Mouse (Mus musculus): ENCODE measurements around the gene Taf1d. TPM values are rescaled to one million over a fixed set of nuclear protein-coding genes. Genes with fewer than 3 reads are reported as not detected.
"Not testable (repeated sequence)": the region's sequence is repeated elsewhere in the genome, so short reads cannot be mapped to it uniquely, and the experiment has no call there.

The Taf1d gene
- polyA plus RNA-seq, 1 experiment from 2014 or later = 64.8 TPM

DNA sequence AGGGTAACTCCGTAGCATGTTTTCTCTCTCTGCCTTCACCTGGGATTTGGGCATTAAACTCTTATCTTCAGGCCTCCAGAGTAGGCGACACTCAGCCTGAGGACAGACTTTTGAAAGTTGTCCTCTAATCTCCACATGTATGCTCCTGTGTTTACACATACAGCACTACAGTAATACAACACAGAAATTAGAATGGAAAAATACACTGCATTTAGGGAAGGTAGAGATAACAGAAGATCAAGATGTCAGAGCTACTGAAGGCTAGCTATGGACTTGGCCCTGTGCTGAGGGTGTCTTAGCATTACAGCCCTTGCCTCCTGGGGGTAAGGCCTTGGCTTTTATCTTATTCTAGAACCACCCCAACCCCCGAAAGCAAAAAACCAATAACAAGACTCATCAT lies 17.6 kb upstream of the Taf1d start:
- H3K36me3 ChIP-seq (ENCODE audit: poor library complexity, severe bottlenecking) = peaks cover 3% of the 10 kb centered on the region; the same call in 1 of the 2 replicates
- H3K9me3 ChIP-seq (replicated peaks) = no peaks in the 10 kb centered on the region
- H3K4me3 ChIP-seq = no peak overlapping the region
- no peak overlapping the region for H3K9ac ChIP-seq
- WGBS = 93% methylated on average over 3 of the region's 3 CpGs
- ATAC-seq = no peak
- no peaks in the 10 kb centered on the region for H3K27me3 ChIP-seq
- H3K4me2 ChIP-seq = no peak overlapping the region
- H3K27ac ChIP-seq = no peak overlapping the region
- H3K4me1 ChIP-seq = no peaks in the 10 kb centered on the region

DNA sequence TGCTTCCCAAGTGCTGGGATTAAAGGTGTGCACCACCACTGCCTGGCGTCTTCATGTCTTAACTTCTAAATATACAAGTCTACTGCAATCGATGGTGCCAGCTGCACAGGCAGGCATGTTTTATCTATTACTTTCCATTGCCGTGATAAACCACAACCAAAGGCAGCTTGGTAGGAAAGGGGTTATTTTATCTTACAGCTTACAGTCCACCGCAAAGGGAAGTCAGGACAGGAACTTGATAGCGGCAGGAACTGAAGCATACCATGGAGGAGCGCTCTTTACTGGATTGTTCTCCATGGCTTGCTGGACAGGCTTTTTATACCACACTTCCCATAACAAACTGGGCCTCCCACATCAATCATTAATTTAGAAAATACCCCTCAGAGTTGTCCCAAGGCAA lies 16.8 kb upstream of the Taf1d start:
- no peak overlapping the region for H3K9ac ChIP-seq
- H3K27ac ChIP-seq = no peak overlapping the region
- no peaks in the 10 kb centered on the region for H3K27me3 ChIP-seq
- peaks cover 3% of the 10 kb centered on the region; the same call in 1 of the 2 replicates for H3K36me3 ChIP-seq (ENCODE audit: poor library complexity, severe bottlenecking)
- no peak for ATAC-seq
- no peaks in the 10 kb centered on the region for H3K4me1 ChIP-seq
- no peak overlapping the region for H3K4me3 ChIP-seq
- no peaks in the 10 kb centered on the region for H3K9me3 ChIP-seq (replicated peaks)
- H3K4me2 ChIP-seq = no peak overlapping the region
- 97% methylated on average over 6 of the region's 6 CpGs for WGBS

DNA sequence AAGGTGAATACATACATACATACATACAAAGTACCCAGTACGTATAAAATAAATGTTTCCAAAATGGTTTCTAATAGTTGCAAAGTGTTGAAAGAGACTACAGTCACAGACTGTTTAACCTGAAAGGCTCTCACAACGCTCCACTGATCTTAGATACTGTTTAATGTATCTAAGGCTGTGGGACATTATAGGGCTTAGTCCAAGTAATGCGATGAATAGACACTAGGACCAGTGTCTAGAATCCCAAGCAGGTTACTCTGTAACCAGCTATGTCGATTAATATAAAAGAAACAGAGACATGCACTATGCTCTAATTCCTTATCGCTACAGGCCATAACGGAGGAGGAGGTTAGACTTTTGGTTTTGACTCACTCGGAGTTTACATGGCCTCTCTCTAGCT lies 8.9 kb upstream of the Taf1d start:
- H3K27ac ChIP-seq = no peak overlapping the region
- H3K9me3 ChIP-seq (replicated peaks) = no peaks in the 10 kb centered on the region
- H3K4me3 ChIP-seq = no peak overlapping the region
- H3K4me1 ChIP-seq = no peaks in the 10 kb centered on the region
- WGBS = 86% methylated on average over 7 of the region's 7 CpGs
- H3K27me3 ChIP-seq = no peaks in the 10 kb centered on the region
- H3K36me3 ChIP-seq (ENCODE audit: poor library complexity, severe bottlenecking) = no peaks in the 10 kb centered on the region
- H3K9ac ChIP-seq = no peak overlapping the region
- no peak overlapping the region for H3K4me2 ChIP-seq
- no peak for ATAC-seq

DNA sequence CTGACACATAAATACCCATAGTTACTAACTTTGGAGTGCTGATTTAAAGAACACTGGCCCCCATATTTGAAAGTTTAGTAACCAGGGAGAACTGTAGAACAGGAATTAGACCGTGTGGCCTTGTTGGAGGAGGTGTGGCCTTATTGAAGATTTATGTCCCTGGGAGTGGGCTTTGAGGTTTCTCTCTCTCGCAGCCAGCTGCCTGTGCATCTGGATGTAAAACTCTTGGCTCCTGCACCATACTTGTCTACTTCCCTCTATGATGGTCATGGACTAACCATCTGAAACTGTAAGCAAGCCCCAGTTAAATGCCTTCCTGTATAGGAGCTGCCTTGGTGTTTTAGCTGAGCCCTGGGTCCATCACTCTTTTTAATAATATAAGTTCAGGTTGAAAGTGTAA lies 7.6 kb upstream of the Taf1d start:
- H3K9me3 ChIP-seq (replicated peaks) = no peaks in the 10 kb centered on the region
- ATAC-seq = no peak
- 77% methylated on average over 2 of the region's 2 CpGs for WGBS
- no peak overlapping the region for H3K9ac ChIP-seq
- H3K27ac ChIP-seq = no peak overlapping the region
- no peaks in the 10 kb centered on the region for H3K27me3 ChIP-seq
- H3K4me3 ChIP-seq = no peak overlapping the region
- H3K4me1 ChIP-seq = no peaks in the 10 kb centered on the region
- no peak overlapping the region for H3K4me2 ChIP-seq
- H3K36me3 ChIP-seq (ENCODE audit: poor library complexity, severe bottlenecking) = no peaks in the 10 kb centered on the region

DNA sequence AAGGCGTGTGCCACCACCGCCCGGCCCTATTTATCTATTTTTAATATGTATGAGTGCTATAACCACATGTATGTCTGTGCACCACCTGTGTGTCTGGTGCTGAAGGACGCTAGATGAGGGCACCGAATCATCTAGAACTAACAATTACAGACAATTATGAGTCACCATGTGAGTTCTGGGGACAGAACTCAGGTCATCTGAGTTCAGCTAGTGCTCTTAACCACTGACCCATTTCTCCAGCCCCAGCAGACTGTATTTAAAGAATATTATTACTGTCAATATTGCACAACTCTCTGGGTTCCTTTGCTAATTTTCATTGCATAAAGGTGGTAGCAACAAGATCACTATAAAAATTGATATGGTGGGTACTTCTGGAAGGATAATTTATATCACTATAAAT lies 6.0 kb upstream of the Taf1d start:
- no peak overlapping the region for H3K27ac ChIP-seq
- H3K9me3 ChIP-seq (replicated peaks) = no peaks in the 10 kb centered on the region
- H3K4me2 ChIP-seq = no peak overlapping the region
- H3K27me3 ChIP-seq = no peaks in the 10 kb centered on the region
- no peak for ATAC-seq
- WGBS = 89% methylated on average over 5 of the region's 5 CpGs
- no peaks in the 10 kb centered on the region for H3K36me3 ChIP-seq (ENCODE audit: poor library complexity, severe bottlenecking)
- no peaks in the 10 kb centered on the region for H3K4me1 ChIP-seq
- no peak overlapping the region for H3K9ac ChIP-seq
- no peak overlapping the region for H3K4me3 ChIP-seq

DNA sequence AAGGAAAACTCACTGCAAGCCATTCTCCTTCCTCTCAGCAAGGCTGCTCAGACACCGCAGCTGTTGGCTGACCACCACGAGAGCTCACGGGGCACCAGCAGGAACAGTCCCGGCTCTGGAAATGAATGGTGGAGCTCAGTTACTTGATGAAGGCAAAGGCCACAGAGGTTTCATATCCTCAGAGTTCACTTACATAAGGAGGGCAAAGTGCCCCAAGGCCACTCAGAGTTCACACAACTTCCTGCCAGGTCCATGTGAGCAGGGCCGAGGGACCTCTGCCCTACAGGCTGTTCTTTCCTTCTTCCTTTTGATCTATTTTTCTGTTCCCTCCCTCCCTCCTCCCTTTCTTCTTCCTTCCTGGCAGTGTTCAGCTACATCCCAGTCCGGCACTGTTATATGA lies 4.6 kb upstream of the Taf1d start:
- Histone ChIP-seq H3K27ac (peak overlapping the region; percentile 31; the same call in 1 of the 2 replicates), H3K36me3 (ENCODE audit: poor library complexity, severe bottlenecking) (no peaks in the 10 kb centered on the region), H3K27me3 (no peaks in the 10 kb centered on the region), H3K4me1 (no peaks in the 10 kb centered on the region), H3K9me3 (replicated peaks) (no peaks in the 10 kb centered on the region), H3K4me3 (no peak overlapping the region), H3K4me2 (no peak overlapping the region), H3K9ac (no peak overlapping the region)
- no peak for ATAC-seq
- WGBS = 58% methylated on average over 6 of the region's 6 CpGs

DNA sequence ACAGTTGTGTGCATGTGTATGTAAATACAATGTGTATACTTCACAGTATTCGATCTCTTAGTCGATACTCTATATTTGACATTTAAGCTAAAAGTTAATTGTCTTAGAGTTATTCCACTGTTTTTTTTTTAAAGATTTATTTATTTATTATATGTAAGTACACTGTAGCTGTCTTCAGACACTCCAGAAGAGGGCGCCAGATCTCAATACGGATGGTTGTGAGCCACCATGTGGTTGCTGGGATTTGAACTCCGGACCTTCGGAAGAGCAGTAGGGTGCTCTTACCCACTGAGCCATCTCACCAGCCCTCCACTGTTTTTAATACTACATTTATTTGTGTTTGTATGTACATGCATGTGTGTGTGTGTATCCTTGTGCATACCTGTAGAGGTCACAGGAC lies 4.0 kb upstream of the Taf1d start:
- H3K9ac ChIP-seq; H3K9me3 ChIP-seq (replicated peaks); H3K27ac ChIP-seq; H3K27me3 ChIP-seq; H3K4me1 ChIP-seq; ATAC-seq; H3K4me3 ChIP-seq; H3K4me2 ChIP-seq; H3K36me3 ChIP-seq (ENCODE audit: poor library complexity, severe bottlenecking): not testable (repeated sequence)
- 73% methylated on average over 6 of the region's 6 CpGs for WGBS

DNA sequence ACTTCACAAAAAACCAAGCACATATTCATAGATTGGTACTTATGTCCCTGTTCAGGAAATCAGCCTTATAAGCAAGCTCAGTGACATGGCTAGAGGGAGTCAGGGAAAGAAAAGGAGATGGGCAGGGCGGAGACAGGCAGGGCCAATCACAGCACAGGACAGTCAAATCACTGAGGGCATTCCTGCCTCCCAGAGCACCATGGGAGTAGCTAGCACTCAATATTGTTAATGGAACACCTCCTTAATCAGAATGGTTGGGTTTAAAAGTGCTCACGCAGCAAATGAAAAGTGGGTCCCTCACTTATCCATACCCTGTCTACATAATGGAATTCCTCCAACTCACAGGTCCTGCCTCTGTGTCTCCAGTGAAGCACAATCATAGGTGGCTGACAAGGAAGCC lies 3.1 kb upstream of the Taf1d start:
- H3K27me3 ChIP-seq = no peaks in the 10 kb centered on the region
- ATAC-seq = no peak

DNA sequence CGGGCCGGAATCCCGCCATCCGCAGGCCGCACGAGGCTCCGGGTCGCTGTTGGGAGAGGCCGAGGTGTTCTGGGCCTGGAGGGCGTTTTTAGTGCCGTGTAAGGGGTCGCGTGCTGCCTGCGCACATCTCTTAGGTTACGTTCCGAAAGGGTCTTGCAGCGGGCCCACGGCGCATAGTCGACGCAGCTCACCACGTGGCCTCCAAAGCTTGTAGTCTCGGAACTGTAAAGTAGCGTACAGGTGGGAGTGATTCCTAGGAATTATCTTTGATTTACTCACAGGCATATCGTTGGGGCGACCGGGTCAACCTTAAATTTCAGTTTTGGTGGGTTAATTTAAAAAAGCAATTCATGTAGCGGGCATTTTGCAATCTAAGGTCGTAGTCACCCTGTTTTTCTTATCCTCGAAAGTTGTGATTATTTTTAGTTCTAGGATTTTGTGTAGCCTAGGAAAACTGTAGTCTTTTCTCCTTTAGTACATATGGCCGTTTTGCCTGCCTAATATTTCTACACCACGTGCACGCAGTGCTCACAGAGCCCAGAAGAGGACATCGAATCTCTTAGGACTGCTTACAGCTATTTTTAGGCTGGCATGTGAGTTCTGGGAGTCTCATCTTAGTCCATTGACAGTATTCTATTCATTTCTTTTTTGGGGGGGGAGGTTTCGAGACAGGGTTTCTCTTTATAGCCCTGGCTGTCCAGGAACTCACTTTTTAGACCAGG lies 545 bp downstream of the Taf1d start, which contains the start of gene 4931406C07Rik:
Gene 4931406C07Rik, minus strand, starts transcription at position 51 of the 722 bp plus-strand sequence.
- Histone ChIP-seq H3K36me3 (ENCODE audit: poor library complexity, severe bottlenecking) (peaks cover 32% of the 10 kb centered on the region), H3K4me3 (peak within 1 kb of the TSS; percentile 88), H3K9me3 (replicated peaks) (no peaks in the 10 kb centered on the region), H3K27ac (peak within 1 kb of the TSS; percentile 91), H3K27me3 (no peaks in the 10 kb centered on the region), H3K4me1 (peaks cover 29% of the 10 kb centered on the region), H3K4me2 (peak within 1 kb of the TSS; percentile 88), H3K9ac (peak within 1 kb of the TSS; percentile 97)
- peak; percentile 87 for ATAC-seq
- under 1% methylated on average over 35 of the region's 35 CpGs for WGBS

More for the DNA sequence above, 3.1 kb upstream of the Taf1d start:
- Histone ChIP-seq H3K9ac (no peak overlapping the region), H3K4me3 (no peak overlapping the region), H3K4me1 (peaks cover 13% of the 10 kb centered on the region), H3K36me3 (ENCODE audit: poor library complexity, severe bottlenecking) (0 out of 2 replicates have a peak, but pooled peaks cover 3% of the 10 kb centered on the region), H3K4me2 (no peak overlapping the region), H3K9me3 (replicated peaks) (no peaks in the 10 kb centered on the region), H3K27ac (no peak overlapping the region)
- 66% methylated on average over 2 of the region's 2 CpGs for WGBS

DNA sequence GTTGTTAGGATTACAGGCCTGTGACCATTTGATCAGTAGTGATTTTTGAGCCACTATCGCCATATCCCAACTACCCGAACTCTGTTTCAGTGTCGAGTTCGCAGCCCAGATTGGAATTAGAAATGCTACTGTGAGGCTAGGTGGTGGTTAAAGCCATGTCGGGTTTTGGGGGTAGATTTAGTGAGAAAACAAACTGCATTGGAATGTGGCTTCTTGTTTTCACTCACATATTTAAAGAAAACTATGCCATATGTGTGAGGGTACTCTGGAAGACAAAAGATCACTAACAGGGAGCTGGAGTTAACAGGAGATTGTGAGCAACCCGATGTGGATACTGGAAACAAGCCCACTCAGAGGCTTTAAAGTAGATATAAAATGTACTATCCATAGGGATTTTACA lies 1.2 kb downstream of the Taf1d start:
- Histone ChIP-seq H3K27ac (peak overlapping the region; percentile 14; the same call in 1 of the 2 replicates), H3K9me3 (replicated peaks) (no peaks in the 10 kb centered on the region), H3K4me1 (peaks cover 29% of the 10 kb centered on the region), H3K9ac (peak overlapping the region; percentile 97), H3K4me2 (peak overlapping the region; percentile 88), H3K36me3 (ENCODE audit: poor library complexity, severe bottlenecking) (peaks cover 39% of the 10 kb centered on the region), H3K4me3 (peak overlapping the region; percentile 88), H3K27me3 (no peaks in the 10 kb centered on the region)
- WGBS = 4% methylated on average over 6 of the region's 6 CpGs
- ATAC-seq = no peak

DNA sequence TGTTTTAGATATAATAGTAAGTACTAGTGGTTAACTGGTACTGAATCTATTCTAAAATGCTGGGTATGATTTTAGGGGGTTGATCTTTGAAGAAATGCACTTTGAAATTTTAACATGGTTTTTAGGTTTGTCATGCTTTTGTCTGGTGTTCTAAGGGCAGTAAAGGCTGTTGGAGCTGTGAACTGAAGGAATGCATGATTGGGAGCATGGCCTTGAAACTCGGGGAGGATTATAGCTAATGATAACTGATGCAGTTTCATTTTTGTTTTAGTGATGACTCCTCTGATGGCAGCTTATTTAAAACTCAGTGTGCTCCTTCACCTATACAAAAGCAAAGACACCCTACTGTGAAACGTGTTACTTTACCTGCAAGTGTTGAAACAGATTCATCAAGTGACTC lies 2.2 kb downstream of the Taf1d start:
- Histone ChIP-seq H3K4me2 (no peak overlapping the region), H3K27ac (no peak overlapping the region), H3K9ac (no peak overlapping the region), H3K9me3 (replicated peaks) (no peaks in the 10 kb centered on the region), H3K27me3 (no peaks in the 10 kb centered on the region), H3K36me3 (ENCODE audit: poor library complexity, severe bottlenecking) (peaks cover 46% of the 10 kb centered on the region), H3K4me3 (no peak overlapping the region), H3K4me1 (peaks cover 29% of the 10 kb centered on the region)
- no peak for ATAC-seq
- 60% methylated on average over 2 of the region's 2 CpGs for WGBS

DNA sequence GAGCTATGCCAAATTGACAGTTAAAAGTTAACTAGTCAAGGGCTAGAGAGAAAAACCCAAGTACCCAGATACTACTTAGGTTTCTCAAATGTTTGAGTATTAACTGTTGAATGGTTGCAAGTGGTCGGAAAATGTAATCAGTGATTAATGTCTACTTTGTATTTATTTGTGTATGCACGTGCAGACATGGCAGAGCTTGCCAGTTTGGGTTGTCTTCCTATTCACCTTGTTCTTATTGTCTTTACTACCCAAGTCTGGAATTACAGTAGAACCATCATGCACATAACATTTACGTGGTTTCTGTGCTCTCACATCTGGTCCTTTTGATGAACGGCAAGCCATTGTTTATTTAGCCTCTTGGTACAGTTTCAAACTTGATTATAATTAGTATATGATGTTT lies 3.4 kb downstream of the Taf1d start:
- Histone ChIP-seq H3K36me3 (ENCODE audit: poor library complexity, severe bottlenecking) (peaks cover 58% of the 10 kb centered on the region), H3K4me2 (peak overlapping the region; percentile 26), H3K4me1 (peaks cover 29% of the 10 kb centered on the region), H3K27ac (no peak overlapping the region), H3K27me3 (no peaks in the 10 kb centered on the region), H3K9ac (no peak overlapping the region), H3K9me3 (replicated peaks) (no peaks in the 10 kb centered on the region), H3K4me3 (no peak overlapping the region)
- no peak for ATAC-seq
- WGBS = 91% methylated on average over 4 of the region's 4 CpGs

DNA sequence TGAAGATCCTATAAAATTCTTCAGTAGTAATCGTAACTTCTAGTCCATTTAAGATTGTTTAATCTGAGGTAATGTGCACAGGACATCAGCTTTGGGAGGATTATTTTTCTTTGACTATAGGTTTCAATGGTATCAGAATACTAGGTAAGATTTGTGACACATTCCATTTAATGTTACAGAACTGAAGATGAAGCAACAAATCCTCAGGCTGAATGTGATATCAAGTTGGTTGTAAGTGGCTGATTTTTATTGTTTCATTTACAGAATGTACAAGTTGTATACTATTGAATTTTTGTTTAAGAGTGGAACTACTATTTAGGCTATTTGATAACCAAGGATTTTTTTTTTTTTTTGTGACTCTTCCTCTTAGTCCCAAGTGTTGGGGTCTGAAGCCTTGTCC lies 4.2 kb downstream of the Taf1d start:
- H3K9me3 ChIP-seq (replicated peaks) = no peaks in the 10 kb centered on the region
- H3K9ac ChIP-seq = no peak overlapping the region

More for the DNA sequence above, 4.2 kb downstream of the Taf1d start:
- Histone ChIP-seq H3K27ac (no peak overlapping the region), H3K36me3 (ENCODE audit: poor library complexity, severe bottlenecking) (peaks cover 65% of the 10 kb centered on the region), H3K27me3 (no peaks in the 10 kb centered on the region), H3K4me3 (no peak overlapping the region), H3K4me1 (peaks cover 29% of the 10 kb centered on the region), H3K4me2 (no peak overlapping the region)
- 93% methylated on average over 1 of the region's 1 CpGs for WGBS
- no peak for ATAC-seq
